Mouse (Mus musculus): ENCODE results near the gene Glra4. TPM values are rescaled to one million over a fixed set of nuclear protein-coding genes. Genes with fewer than 3 reads are reported as not detected.

The Glra4 gene
- polyA plus RNA-seq, 1 experiment from 2014 or later = 0.18 TPM

DNA sequence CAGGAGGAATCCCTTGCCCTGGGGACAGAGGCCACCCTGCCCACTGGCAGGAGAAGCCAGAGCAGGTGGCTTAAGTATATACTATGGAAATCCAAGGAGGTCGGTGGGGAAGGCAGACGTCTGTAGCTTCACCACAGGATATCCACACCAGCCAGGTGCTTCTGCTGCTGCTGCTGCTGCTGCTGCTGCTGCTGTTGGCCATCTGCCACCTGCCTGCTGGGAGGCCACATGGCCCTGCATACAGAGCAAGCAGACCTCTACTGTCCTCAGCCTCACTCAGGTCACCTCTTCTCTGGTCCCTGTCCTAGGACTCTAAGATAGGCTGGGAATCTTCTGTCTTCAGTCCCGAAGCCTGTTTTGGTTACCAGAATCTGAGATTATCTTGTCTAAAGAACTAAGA, 1.9 kb downstream of the Glra4 start:
- DNase-seq (ENCODE audit: low spot score) (no peak), ATAC-seq (ENCODE audit: low read depth) (no peak)
- WGBS = 94% methylated on average over 1 of the region's 3 CpGs
- H3K36me3 ChIP-seq (ENCODE audit: control insufficient read depth, insufficient read depth, low read length) = no peaks in the 10 kb centered on the region
- H3K27ac ChIP-seq (replicated peaks; ENCODE audit: low read depth, low read length) = no peak overlapping the region
- no peaks in the 10 kb centered on the region for H3K9me3 ChIP-seq (ENCODE audit: control insufficient read depth, low read length)
- peaks cover 3% of the 10 kb centered on the region; the same call in 1 of the 2 replicates for H3K27me3 ChIP-seq (replicated peaks; ENCODE audit: control insufficient read depth, insufficient read depth, low read length)
- H3K4me2 ChIP-seq (ENCODE audit: low read depth, low read length) = no peak overlapping the region
- H3K4me1 ChIP-seq (ENCODE audit: control insufficient read depth, insufficient read depth, low read length) = no peaks in the 10 kb centered on the region
- H3K4me3 ChIP-seq (ENCODE audit: low read depth, low read length) = no peak overlapping the region
- no peak overlapping the region for H3K9ac ChIP-seq (ENCODE audit: low read depth, low read length)

- H3K4me1 ChIP-seq (ENCODE audit: control insufficient read depth, insufficient read depth, low read length) = no peaks in the 10 kb centered on the region
- no peaks in the 10 kb centered on the region for H3K36me3 ChIP-seq (ENCODE audit: control insufficient read depth, insufficient read depth, low read length)
Observed at GRCm38 (mm10) chrX:136773035-136773434, 6.9 kb downstream of the Glra4 start.

DNA sequence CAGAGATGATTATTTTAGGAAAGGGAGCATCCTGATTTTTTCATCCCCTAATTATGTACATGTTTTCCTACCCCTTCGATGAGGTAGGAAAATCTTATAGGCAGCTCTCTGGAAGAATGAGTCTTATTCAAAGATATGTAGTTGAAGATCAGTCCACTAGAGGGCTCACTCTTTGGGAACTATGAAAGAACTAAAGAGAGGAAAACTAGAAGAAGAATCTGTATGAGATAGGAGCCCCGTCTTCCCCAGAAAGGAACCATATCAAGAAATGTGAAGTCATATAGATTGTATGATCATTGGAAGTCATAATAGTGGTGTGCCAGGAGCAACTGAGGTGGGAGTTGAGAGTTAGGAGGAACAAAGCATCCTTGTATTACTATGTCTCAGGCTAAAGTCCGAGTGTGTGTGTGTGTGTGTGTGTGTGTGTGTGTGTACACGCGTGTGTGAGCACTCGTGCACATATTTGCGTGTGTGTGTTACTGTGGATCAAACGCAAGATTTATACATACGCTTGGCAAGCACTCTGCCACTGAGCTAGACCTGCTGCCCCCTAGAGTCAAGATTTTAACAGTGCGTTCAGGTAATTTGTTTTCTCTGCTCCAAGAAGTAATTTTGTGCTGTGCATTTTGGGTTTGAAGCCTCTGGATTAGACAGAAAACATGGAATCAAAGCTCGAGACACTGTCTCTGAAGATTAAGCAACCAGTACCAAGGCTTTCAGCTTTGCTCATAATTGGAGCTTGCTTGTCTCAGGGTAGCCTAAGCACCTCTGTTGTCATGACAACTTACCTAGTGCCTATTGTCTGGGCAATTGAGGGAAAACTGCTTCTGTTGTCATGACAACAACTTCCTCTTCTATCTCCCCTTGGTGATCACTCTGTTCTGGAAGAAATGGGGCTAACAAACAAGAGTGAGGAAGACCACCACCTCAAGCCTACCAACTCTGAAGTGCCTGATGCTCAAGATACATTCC, 18.6 kb downstream of the Glra4 start:
- ATAC-seq (ENCODE audit: low read depth) (no peak), DNase-seq (ENCODE audit: low spot score) (peak; percentile 35)
- WGBS = 71% methylated on average over 11 of the region's 11 CpGs

More at GRCm38 (mm10) chrX:136773035-136773434, 6.9 kb downstream of the Glra4 start:
- no peak overlapping the region for H3K4me2 ChIP-seq (ENCODE audit: low read depth, low read length)
- no peak overlapping the region for H3K9ac ChIP-seq (ENCODE audit: low read depth, low read length)
- H3K4me3 ChIP-seq (ENCODE audit: low read depth, low read length) = no peak overlapping the region
- H3K27ac ChIP-seq (replicated peaks; ENCODE audit: low read depth, low read length) = no peak overlapping the region
- H3K27me3 ChIP-seq (replicated peaks; ENCODE audit: control insufficient read depth, insufficient read depth, low read length) = no peaks in the 10 kb centered on the region
- whole genome bisulfite sequencing = 76% methylated on average over 1 of the region's 1 CpGs
- no peak for DNase-seq (ENCODE audit: low spot score)
- no peaks in the 10 kb centered on the region for H3K9me3 ChIP-seq (ENCODE audit: control insufficient read depth, low read length)
- ATAC-seq (ENCODE audit: low read depth) = no peak

DNA sequence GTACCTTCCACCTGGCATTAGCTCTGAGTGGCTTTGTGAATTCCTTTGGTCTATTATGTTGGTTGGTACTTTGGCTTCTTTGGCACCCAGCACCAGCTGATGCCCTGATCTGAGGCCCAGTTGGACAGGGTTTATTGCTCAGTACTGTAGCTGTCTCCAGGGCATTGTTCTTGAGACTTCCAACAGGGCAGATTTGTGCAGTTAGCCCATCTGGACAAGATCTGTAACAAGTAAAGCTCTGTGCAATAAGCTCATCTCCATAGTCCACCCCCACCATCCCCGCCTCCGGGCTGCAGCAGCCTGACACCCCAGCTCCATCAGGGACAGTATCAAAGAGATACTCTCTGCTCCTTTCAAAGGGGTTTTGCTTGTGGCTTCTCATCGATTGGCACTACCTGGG, 24.5 kb downstream of the Glra4 start:
- Histone ChIP-seq H3K4me1 (ENCODE audit: control insufficient read depth, insufficient read depth, low read length) (no peaks in the 10 kb centered on the region), H3K27me3 (replicated peaks; ENCODE audit: control insufficient read depth, insufficient read depth, low read length) (no peaks in the 10 kb centered on the region), H3K4me3 (ENCODE audit: low read depth, low read length) (no peak overlapping the region), H3K9ac (ENCODE audit: low read depth, low read length) (no peak overlapping the region), H3K4me2 (ENCODE audit: low read depth, low read length) (no peak overlapping the region), H3K27ac (replicated peaks; ENCODE audit: low read depth, low read length) (no peak overlapping the region), H3K36me3 (ENCODE audit: control insufficient read depth, insufficient read depth, low read length) (no peaks in the 10 kb centered on the region), H3K9me3 (ENCODE audit: control insufficient read depth, low read length) (no peaks in the 10 kb centered on the region)
- WGBS = 90% methylated on average over 3 of the region's 3 CpGs
- ATAC-seq (ENCODE audit: low read depth) = no peak
- DNase-seq (ENCODE audit: low spot score) = no peak

More for the DNA sequence above, 18.6 kb downstream of the Glra4 start:
- H3K9me3 ChIP-seq (ENCODE audit: control insufficient read depth, low read length) = no peaks in the 10 kb centered on the region
- no peak overlapping the region for H3K4me3 ChIP-seq (ENCODE audit: low read depth, low read length)
- H3K4me2 ChIP-seq (ENCODE audit: low read depth, low read length) = no peak overlapping the region
- H3K4me1 ChIP-seq (ENCODE audit: control insufficient read depth, insufficient read depth, low read length) = no peaks in the 10 kb centered on the region
- H3K9ac ChIP-seq (ENCODE audit: low read depth, low read length) = no peak overlapping the region
- H3K36me3 ChIP-seq (ENCODE audit: control insufficient read depth, insufficient read depth, low read length) = no peaks in the 10 kb centered on the region
- no peaks in the 10 kb centered on the region for H3K27me3 ChIP-seq (replicated peaks; ENCODE audit: control insufficient read depth, insufficient read depth, low read length)
- H3K27ac ChIP-seq (replicated peaks; ENCODE audit: low read depth, low read length) = no peak overlapping the region

DNA sequence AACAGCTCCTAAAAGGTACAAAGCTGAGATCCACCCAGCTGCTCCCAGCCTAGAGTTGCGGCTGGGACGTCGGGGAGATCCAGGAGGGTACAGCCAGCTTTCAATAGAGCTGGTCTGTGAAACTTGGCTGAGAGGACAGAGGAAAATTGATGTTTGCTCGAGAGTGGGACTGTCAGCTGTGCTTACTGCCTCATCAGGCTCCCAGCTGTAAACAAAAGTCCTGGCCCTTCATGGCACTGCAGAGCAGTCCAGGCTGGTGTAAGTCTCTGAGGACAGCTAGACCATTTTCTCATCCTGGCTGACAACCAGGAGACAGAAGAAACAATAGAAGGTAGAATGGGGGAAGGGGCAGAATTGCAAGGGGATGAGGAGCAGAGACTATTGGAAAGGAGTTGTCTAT, 30.6 kb downstream of the Glra4 start:
- Histone ChIP-seq H3K4me1 (ENCODE audit: control insufficient read depth, insufficient read depth, low read length) (no peaks in the 10 kb centered on the region), H3K4me2 (ENCODE audit: low read depth, low read length) (no peak overlapping the region), H3K27ac (replicated peaks; ENCODE audit: low read depth, low read length) (no peak overlapping the region), H3K36me3 (ENCODE audit: control insufficient read depth, insufficient read depth, low read length) (no peaks in the 10 kb centered on the region), H3K4me3 (ENCODE audit: low read depth, low read length) (no peak overlapping the region), H3K9me3 (ENCODE audit: control insufficient read depth, low read length) (no peaks in the 10 kb centered on the region), H3K27me3 (replicated peaks; ENCODE audit: control insufficient read depth, insufficient read depth, low read length) (no peaks in the 10 kb centered on the region), H3K9ac (ENCODE audit: low read depth, low read length) (no peak overlapping the region)
- no peak for DNase-seq (ENCODE audit: low spot score)
- no peak for ATAC-seq (ENCODE audit: low read depth)
- 76% methylated on average over 4 of the region's 4 CpGs for WGBS

DNA sequence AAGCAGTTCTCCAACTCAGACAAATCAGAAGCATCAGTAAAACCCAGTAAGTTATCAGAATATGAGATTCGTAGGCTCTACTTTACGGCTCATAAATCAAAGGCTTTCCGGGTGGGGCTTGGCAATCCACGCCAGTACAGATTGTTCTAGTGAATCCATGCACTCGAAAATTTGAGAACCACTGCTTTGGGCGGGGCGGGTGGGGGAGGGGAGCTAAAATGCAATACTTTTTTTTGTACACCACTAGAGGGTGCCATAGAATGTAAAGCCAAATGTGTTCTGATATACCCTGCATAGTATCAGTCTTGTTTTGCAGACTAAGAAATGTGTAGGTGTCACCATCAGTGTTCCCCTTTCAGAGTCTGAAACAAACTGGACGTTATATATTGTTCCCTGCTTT, 35.3 kb downstream of the Glra4 start:
- Histone ChIP-seq H3K9me3 (ENCODE audit: control insufficient read depth, low read length) (no peaks in the 10 kb centered on the region), H3K9ac (ENCODE audit: low read depth, low read length) (no peak overlapping the region), H3K27ac (replicated peaks; ENCODE audit: low read depth, low read length) (no peak overlapping the region), H3K4me2 (ENCODE audit: low read depth, low read length) (no peak overlapping the region), H3K27me3 (replicated peaks; ENCODE audit: control insufficient read depth, insufficient read depth, low read length) (no peaks in the 10 kb centered on the region), H3K4me1 (ENCODE audit: control insufficient read depth, insufficient read depth, low read length) (no peaks in the 10 kb centered on the region), H3K36me3 (ENCODE audit: control insufficient read depth, insufficient read depth, low read length) (no peaks in the 10 kb centered on the region), H3K4me3 (ENCODE audit: low read depth, low read length) (no peak overlapping the region)
- DNase-seq (ENCODE audit: low spot score) (no peak), ATAC-seq (ENCODE audit: low read depth) (no peak)
- WGBS = 70% methylated on average over 8 of the region's 8 CpGs

DNA sequence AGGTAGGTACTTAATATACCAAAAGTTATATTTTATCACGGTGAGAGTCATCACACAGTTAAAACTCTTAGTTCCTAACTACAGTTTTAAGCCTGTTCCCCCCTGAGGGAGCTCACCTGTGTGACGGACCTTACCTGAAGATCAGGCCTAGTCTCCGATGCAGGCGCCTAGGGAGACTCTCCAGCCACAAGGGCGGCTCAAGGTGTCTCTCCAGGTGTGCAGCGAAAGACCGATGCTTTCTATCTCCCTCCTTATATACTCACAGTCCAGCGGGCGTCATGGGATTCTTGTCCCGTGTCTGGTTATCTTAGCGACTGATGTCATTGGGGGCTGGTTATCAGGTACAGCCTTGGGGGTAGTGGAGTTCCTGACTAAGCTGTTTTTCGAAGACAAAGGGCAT, 36.5 kb downstream of the Glra4 start, which contains the start of gene Morf4l2:
Gene Morf4l2, minus strand, starts transcription at position 232 of the 400 bp plus-strand sequence.
- peak within 1 kb of the TSS; percentile 58 for H3K4me2 ChIP-seq (ENCODE audit: low read depth, low read length)
- WGBS = 87% methylated on average over 12 of the region's 12 CpGs
- H3K9me3 ChIP-seq (ENCODE audit: control insufficient read depth, low read length) = no peaks in the 10 kb centered on the region
- H3K4me1 ChIP-seq (ENCODE audit: control insufficient read depth, insufficient read depth, low read length) = peaks cover 4% of the 10 kb centered on the region; the same call in 1 of the 2 replicates
- ATAC-seq (ENCODE audit: low read depth) (no peak), DNase-seq (ENCODE audit: low spot score) (no peak)
- H3K9ac ChIP-seq (ENCODE audit: low read depth, low read length) = peak within 1 kb of the TSS; percentile 70
- H3K4me3 ChIP-seq (ENCODE audit: low read depth, low read length) = peak within 1 kb of the TSS; percentile 59
- H3K27me3 ChIP-seq (replicated peaks; ENCODE audit: control insufficient read depth, insufficient read depth, low read length) = no peaks in the 10 kb centered on the region
- H3K27ac ChIP-seq (replicated peaks; ENCODE audit: low read depth, low read length) = peak within 1 kb of the TSS; percentile 93
- peaks cover 6% of the 10 kb centered on the region for H3K36me3 ChIP-seq (ENCODE audit: control insufficient read depth, insufficient read depth, low read length)

DNA sequence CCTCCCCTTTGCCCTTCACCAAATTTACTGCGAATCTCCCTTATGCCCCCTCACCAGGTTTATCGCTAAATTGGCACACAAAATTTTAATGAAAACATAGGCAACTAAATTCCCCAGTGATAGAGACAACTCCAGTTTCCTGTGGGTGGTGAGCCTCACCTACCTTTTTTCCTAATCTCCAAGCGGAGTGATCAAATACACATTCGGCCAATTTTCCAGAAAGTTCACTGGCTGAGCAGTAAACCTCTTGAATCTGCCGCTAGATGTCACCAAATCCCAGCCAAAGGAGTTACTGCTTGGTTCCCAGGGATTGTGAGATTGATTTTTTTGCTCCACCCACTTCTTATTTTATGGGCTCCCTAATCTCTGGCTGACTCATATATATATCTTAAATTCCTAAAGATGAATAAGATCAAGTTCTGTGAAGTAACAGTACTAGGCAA, 37.3 kb downstream of the Glra4 start:
- H3K9me3 ChIP-seq (ENCODE audit: control insufficient read depth, low read length) = no peaks in the 10 kb centered on the region
- DNase-seq (ENCODE audit: low spot score) (peak; percentile 87), ATAC-seq (ENCODE audit: low read depth) (no peak)
- peaks cover 9% of the 10 kb centered on the region for H3K36me3 ChIP-seq (ENCODE audit: control insufficient read depth, insufficient read depth, low read length)
- peak overlapping the region; percentile 58 for H3K4me2 ChIP-seq (ENCODE audit: low read depth, low read length)
- peak overlapping the region; percentile 93 for H3K27ac ChIP-seq (replicated peaks; ENCODE audit: low read depth, low read length)
- peak overlapping the region; percentile 70 for H3K9ac ChIP-seq (ENCODE audit: low read depth, low read length)
- H3K27me3 ChIP-seq (replicated peaks; ENCODE audit: control insufficient read depth, insufficient read depth, low read length) = no peaks in the 10 kb centered on the region
- 32% methylated on average over 5 of the region's 5 CpGs for whole genome bisulfite sequencing
- H3K4me1 ChIP-seq (ENCODE audit: control insufficient read depth, insufficient read depth, low read length) = peaks cover 4% of the 10 kb centered on the region; the same call in 1 of the 2 replicates
- peak overlapping the region; percentile 59 for H3K4me3 ChIP-seq (ENCODE audit: low read depth, low read length)

Measured in embryonic facial prominence, embryonic 14.5 days (tissue).